ENCODE assay signal across 21 mouse cellular contexts in the genomic region with DNA sequence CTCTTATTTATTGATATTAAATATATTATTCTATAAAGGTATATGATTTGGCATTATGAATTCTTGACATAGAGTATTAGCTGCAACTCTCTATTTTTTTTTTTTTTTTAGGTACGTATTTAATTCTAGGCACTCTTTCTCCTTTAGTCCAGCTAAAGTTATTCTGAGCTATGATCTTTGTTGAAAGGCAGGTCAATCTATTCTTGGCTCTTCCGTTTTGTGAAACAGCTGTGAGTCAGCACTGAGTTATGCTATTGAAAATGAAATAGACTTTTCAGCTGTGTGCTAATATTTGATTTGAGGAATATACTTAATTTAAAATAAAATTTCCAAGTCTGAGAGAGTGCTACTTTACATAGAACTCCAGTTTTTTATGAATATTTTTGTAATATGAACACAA.
"Had no signal": no experiment of that assay in that cellular context is flagged by ENCODE, and none has a peak within 500 bp of the region (broad histone marks: within the 10 kb centered on the region; RNA-seq: fewer than 3 reads in every experiment).

No protein-coding gene starts in this region.

- H3K9me3 ChIP-seq: limb, embryonic 10.5 days; liver, embryonic 12.5 days; liver, embryonic 15.5 days; lung, embryonic 15.5 days had no signal

- H3K4me3 ChIP-seq: layer of hippocampus, adult 2 months; limb, embryonic 10.5 days; limb, embryonic 13.5 days; liver, embryonic 12.5 days; liver, embryonic 15.5 days; lung, embryonic 15.5 days; megakaryocyte, embryonic 14.5 days; midbrain, embryonic 10.5 days; midbrain, embryonic 13.5 days; myocyte; neural tube, embryonic 13.5 days had no signal

- H3K36me3 ChIP-seq: limb, embryonic 10.5 days; limb, embryonic 13.5 days; liver, embryonic 12.5 days; liver, embryonic 15.5 days; lung, embryonic 15.5 days; midbrain, embryonic 10.5 days; midbrain, embryonic 13.5 days; neural tube, embryonic 13.5 days had no signal

- DNase-seq: kidney, postnatal 14 days; layer of hippocampus, adult 9-11 months; liver; lung, adult 18-20 months; lung, postnatal 10 days; lung, postnatal 36 days; retina, postnatal 1 day; thymus, adult 18-20 months; thymus, postnatal 36 days had no signal

- H3K4me2 ChIP-seq: limb, embryonic 13.5 days; liver, embryonic 12.5 days; liver, embryonic 15.5 days; lung, embryonic 15.5 days; midbrain, embryonic 13.5 days; neural tube, embryonic 13.5 days had no signal

- H3K4me1 ChIP-seq: limb, embryonic 10.5 days; limb, embryonic 13.5 days; liver, embryonic 12.5 days; liver, embryonic 15.5 days; lung, embryonic 15.5 days; megakaryocyte, embryonic 14.5 days; midbrain, embryonic 10.5 days; midbrain, embryonic 13.5 days; neural tube, embryonic 13.5 days had no signal

- H3K27ac ChIP-seq: layer of hippocampus, adult 2 months; limb, embryonic 10.5 days; limb, embryonic 13.5 days; liver, embryonic 12.5 days; liver, embryonic 15.5 days; lung, embryonic 15.5 days; midbrain, embryonic 10.5 days; midbrain, embryonic 13.5 days; neural tube, embryonic 13.5 days had no signal

- H3K27me3 ChIP-seq: limb, embryonic 13.5 days; liver, embryonic 12.5 days; liver, embryonic 15.5 days; lung, embryonic 15.5 days; megakaryocyte, embryonic 14.5 days; midbrain, embryonic 13.5 days; neural tube, embryonic 13.5 days had no signal

- ATAC-seq: liver, embryonic 12.5 days; midbrain, embryonic 13.5 days; midbrain, embryonic 16.5 days had no signal

- H3K9ac ChIP-seq: limb, embryonic 13.5 days; liver, embryonic 12.5 days; liver, embryonic 15.5 days; lung, embryonic 15.5 days; midbrain, embryonic 13.5 days; neural tube, embryonic 13.5 days had no signal
